Mouse (Mus musculus): ENCODE measurements around the gene Katna1.

GRCm38 (mm10) chr10:7725751-7726500 lies at the start of gene Katna1:
- TF ChIP-seq USF1 (IDR thresholded peaks at IDR 0.05; ENCODE audit: low read depth) (no peak), TCF3 (IDR thresholded peaks at IDR 0.05; ENCODE audit: insufficient read length, low read depth) (no peak)

Measured in myocyte (in vitro differentiated cells).